Mouse (Mus musculus) kidney, adult 9 months (tissue): ENCODE data around the gene Zmiz1.
A peak's percentile ranks its signal among the peaks of the same experiment; 100 is the strongest.

Experiments
- DNase-seq: peaks from one replicate; pipeline ENCODE4 v3.0.0; 2022

The Zmiz1 gene

GRCm38 (mm10) chr14:25620766-25621165, 161.8 kb downstream of the Zmiz1 start:
- no peak for DNase-seq

- no peak for DNase-seq
Observed at GRCm38 (mm10) chr14:25623698-25624097, 164.7 kb downstream of the Zmiz1 start.

GRCm38 (mm10) chr14:25624659-25625058, 165.7 kb downstream of the Zmiz1 start:
- no peak for DNase-seq

GRCm38 (mm10) chr14:25627599-25628255, 168.7 kb downstream of the Zmiz1 start:
- DNase-seq, result no peak

GRCm38 (mm10) chr14:25628448-25629099, 169.6 kb downstream of the Zmiz1 start:
- DNase-seq, result no peak

GRCm38 (mm10) chr14:25629866-25630606, 171.1 kb downstream of the Zmiz1 start:
- DNase-seq, result no peak

GRCm38 (mm10) chr14:25630647-25631409, 171.8 kb downstream of the Zmiz1 start:
- no peak for DNase-seq

GRCm38 (mm10) chr14:25631481-25631880, 172.5 kb downstream of the Zmiz1 start:
- no peak for DNase-seq

GRCm38 (mm10) chr14:25633539-25634300, 174.7 kb downstream of the Zmiz1 start:
- DNase-seq, result no peak

- no peak for DNase-seq
Observed at GRCm38 (mm10) chr14:25634328-25634727, 175.3 kb downstream of the Zmiz1 start.

GRCm38 (mm10) chr14:25635746-25636145, 176.8 kb downstream of the Zmiz1 start:
- DNase-seq, result no peak

GRCm38 (mm10) chr14:25636297-25636696, 177.3 kb downstream of the Zmiz1 start:
- no peak for DNase-seq

GRCm38 (mm10) chr14:25639120-25639758, 180.3 kb downstream of the Zmiz1 start:
- no peak for DNase-seq

GRCm38 (mm10) chr14:25639979-25640378, 181.0 kb downstream of the Zmiz1 start:
- no peak for DNase-seq

GRCm38 (mm10) chr14:25640421-25641056, 181.6 kb downstream of the Zmiz1 start:
- DNase-seq, result no peak

GRCm38 (mm10) chr14:25641067-25641466, 182.1 kb downstream of the Zmiz1 start:
- DNase-seq, result no peak

- no peak for DNase-seq
Observed at GRCm38 (mm10) chr14:25645717-25646116, 186.7 kb downstream of the Zmiz1 start.

- peak; percentile 84 for DNase-seq
Observed at GRCm38 (mm10) chr14:25646161-25646621, 187.2 kb downstream of the Zmiz1 start.

GRCm38 (mm10) chr14:25651131-25651530, 192.1 kb downstream of the Zmiz1 start:
- DNase-seq, result no peak

- no peak for DNase-seq
Observed at GRCm38 (mm10) chr14:25651905-25652304, 192.9 kb downstream of the Zmiz1 start.
